Mouse (Mus musculus): ENCODE results near the gene Hoxd10.

DNA sequence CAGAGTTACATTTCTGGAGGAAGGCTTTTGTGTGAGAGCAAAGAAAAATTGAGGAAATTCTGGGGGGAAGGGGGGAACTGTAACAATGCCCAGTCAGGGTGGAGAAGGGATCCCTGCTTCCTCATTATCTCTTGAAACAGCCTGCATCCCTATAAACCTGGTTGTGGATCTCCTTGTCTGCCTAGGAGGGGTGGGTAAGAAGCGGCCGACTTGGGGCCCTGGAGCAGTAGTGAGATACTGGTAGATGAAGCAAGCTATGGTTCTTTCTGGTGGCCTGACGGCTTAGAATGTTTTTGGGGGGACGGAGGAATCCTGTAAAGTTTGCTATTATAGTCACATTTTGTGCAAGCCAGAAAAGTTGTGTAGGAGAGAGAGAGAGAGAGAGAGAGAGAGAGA, 1.7 kb downstream of the Hoxd10 start:
- TF ChIP-seq CTCF (IDR thresholded peaks at IDR 0.05; ENCODE audit: insufficient read depth, low read depth, low read length) (no peak), POLR2A (IDR thresholded peaks at IDR 0.05; ENCODE audit: insufficient read depth, low read depth, low read length) (no peak)
